Mouse (Mus musculus): ENCODE results near the gene Spint1. TPM values are rescaled to one million over a fixed set of nuclear protein-coding genes. Genes with fewer than 3 reads are reported as not detected.

Spint1 gene
- polyA plus RNA-seq, 1 experiment from 2014 or later = 81.9 TPM

DNA sequence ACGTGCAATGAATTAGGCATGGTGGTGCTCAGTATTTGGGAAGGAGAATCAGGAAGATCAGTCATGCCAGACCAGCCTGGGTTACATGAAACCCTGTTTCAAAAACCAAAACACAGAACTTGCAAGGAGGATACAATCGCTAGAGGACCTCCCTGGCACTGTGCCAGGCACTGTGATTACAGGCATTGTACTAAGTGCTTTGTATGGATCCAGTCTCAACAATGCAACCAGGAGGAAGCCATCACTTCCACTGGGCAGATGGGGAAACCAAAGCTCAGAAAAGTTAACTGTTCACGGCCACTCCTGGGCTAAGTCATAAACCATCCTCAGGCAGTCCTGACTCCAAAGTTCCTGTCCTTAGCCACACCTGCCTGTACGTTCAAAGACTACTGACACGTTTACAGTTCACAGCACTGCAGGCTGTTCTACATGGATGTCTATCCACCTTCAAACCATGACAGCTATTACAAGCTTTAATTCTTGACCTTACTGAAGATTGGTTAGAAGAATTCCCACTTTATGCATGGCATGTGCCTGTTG is 34.2 kb upstream of the Spint1 start:
- no peaks in the 10 kb centered on the region for H3K9me3 ChIP-seq (ENCODE audit: control insufficient read depth, low read length)
- no peak overlapping the region for H3K4me3 ChIP-seq (ENCODE audit: low read depth, low read length)
- no peaks in the 10 kb centered on the region for H3K36me3 ChIP-seq (ENCODE audit: control insufficient read depth, insufficient read depth, low read length)
- WGBS = 39% methylated on average over 5 of the region's 5 CpGs
- no peak overlapping the region for H3K9ac ChIP-seq (ENCODE audit: low read length)
- H3K27me3 ChIP-seq (replicated peaks; ENCODE audit: control insufficient read depth, insufficient read depth, low read length) = no peaks in the 10 kb centered on the region
- H3K27ac ChIP-seq (ENCODE audit: low read depth) = no peak overlapping the region
- H3K4me2 ChIP-seq (ENCODE audit: low read length) = no peak overlapping the region
- peaks cover 7% of the 10 kb centered on the region for H3K4me1 ChIP-seq (replicated peaks; ENCODE audit: control insufficient read depth, insufficient read depth, low read length)
- DNase-seq (ENCODE audit: low spot score) (peak; percentile 55), ATAC-seq (replicated peaks; ENCODE audit: low FRiP score, low TSS enrichment, low read depth) (no peak)

DNA sequence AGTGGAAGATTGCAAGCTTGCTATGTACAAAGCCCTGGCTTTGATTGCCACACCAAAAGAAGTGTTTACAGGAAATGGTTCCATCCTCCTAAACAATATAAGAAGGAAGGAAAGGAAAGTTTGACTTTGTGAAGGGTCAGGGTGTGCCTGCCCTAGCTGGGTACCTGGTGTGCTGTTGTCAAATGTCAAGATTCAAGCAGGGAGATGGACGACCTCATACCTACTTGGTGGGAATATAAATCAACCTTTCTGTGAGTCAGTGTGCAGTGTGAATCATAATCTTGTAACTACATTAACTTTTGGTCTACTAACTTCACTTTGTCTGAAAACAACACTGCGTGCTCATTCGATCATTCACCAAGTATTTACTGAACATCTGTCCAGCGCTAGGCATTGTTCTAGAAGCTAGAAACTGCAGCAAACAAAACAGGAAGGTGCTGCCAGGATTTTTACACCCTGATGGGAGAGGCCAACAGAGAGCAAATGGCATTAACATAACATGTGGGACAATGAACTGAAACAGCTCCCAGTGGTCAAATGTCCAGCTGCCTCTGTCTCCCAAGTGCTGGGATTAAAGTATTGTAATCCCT is 33.2 kb upstream of the Spint1 start:
- Histone ChIP-seq H3K4me1 (replicated peaks; ENCODE audit: control insufficient read depth, insufficient read depth, low read length) (peaks cover 7% of the 10 kb centered on the region), H3K27ac (ENCODE audit: low read depth) (no peak overlapping the region), H3K36me3 (ENCODE audit: control insufficient read depth, insufficient read depth, low read length) (no peaks in the 10 kb centered on the region), H3K4me2 (ENCODE audit: low read length) (no peak overlapping the region), H3K27me3 (replicated peaks; ENCODE audit: control insufficient read depth, insufficient read depth, low read length) (no peaks in the 10 kb centered on the region), H3K9me3 (ENCODE audit: control insufficient read depth, low read length) (no peaks in the 10 kb centered on the region), H3K4me3 (ENCODE audit: low read depth, low read length) (no peak overlapping the region), H3K9ac (ENCODE audit: low read length) (no peak overlapping the region)
- DNase-seq (ENCODE audit: low spot score) (no peak), ATAC-seq (replicated peaks; ENCODE audit: low FRiP score, low TSS enrichment, low read depth) (no peak)
- 83% methylated on average over 4 of the region's 4 CpGs for WGBS

DNA sequence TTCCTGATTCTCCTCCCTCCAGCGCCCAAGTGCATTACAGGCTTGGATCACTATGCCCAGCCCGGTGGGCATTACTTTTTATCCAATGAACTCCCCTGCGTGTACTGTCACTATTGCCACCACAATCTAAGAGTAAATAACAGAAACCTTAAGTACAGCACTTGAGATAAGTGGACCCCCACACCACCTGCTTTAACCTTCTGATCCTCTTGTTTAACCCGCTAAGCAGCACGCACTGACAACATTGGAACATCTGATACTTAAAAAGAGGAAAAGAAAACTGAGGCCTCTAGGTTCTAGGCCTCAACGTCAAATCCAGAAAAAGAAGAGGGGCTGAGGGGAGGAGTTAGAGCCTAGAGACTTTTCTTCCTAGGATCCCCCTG is 29.2 kb upstream of the Spint1 start:
- Histone ChIP-seq H3K4me1 (replicated peaks; ENCODE audit: control insufficient read depth, insufficient read depth, low read length) (peaks cover 15% of the 10 kb centered on the region), H3K9ac (ENCODE audit: low read length) (peak overlapping the region; percentile 36), H3K4me2 (ENCODE audit: low read length) (peak overlapping the region; percentile 64), H3K9me3 (ENCODE audit: control insufficient read depth, low read length) (no peaks in the 10 kb centered on the region), H3K27me3 (replicated peaks; ENCODE audit: control insufficient read depth, insufficient read depth, low read length) (no peaks in the 10 kb centered on the region), H3K4me3 (ENCODE audit: low read depth, low read length) (peak overlapping the region; percentile 59), H3K27ac (ENCODE audit: low read depth) (peak overlapping the region; percentile 82), H3K36me3 (ENCODE audit: control insufficient read depth, insufficient read depth, low read length) (peaks cover 27% of the 10 kb centered on the region)
- no peak for ATAC-seq (replicated peaks; ENCODE audit: low FRiP score, low TSS enrichment, low read depth)
- WGBS = 17% methylated on average over 6 of the region's 6 CpGs
- DNase-seq (ENCODE audit: low spot score) = peak; percentile 54

DNA sequence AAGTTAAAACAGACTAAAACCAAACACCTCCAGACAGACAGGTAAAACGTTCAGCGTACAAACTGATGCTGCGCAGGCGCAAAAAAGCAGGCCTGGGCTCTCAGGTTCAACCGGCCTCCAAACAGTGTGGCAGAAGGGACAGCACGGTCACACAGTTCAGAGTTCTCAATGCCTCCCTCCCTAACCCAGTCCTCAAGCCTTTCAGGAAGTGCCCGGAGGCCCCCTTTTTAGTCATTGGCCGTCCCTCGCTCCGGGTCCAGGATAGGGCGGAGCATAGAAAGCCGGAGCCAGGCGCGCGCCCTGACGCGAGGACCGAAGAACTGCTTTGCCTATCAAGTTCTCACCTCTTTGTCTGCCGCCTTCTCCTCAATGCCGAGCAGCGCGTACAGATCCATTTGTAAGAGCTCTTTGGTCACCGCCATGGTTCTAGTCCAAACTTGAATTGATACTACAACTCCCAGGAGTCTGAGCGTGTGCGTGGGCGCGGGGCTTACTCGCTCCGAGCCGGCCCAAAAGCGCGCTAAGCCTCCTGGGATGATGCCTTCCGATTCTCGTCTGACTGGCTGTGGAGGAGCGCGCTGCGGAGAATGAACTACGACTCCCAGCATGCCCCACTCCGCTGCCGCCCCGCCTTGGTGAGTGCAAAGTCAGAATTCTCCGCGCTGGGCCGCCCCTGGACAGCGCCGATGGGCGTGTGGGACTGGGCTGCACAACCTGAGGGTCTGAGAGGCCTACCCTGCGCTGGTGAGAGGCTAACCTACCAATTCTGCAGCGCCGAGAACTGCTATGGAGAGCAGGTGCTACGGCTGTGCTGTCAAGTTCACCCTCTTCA is 28.6 kb upstream of the Spint1 start, which contains the start of the genes Zfyve19 and Dnajc17:
Zfyve19 (plus strand) TSS at position 274 of the 832 bp plus-strand sequence.
Dnajc17 (minus strand) TSS at position 452 of the 832 bp plus-strand sequence.
- WGBS = under 1% methylated on average over 51 of the region's 51 CpGs
- Histone ChIP-seq H3K9ac (ENCODE audit: low read length) (peak within 1 kb of the TSS; percentile 62), H3K36me3 (ENCODE audit: control insufficient read depth, insufficient read depth, low read length) (peaks cover 31% of the 10 kb centered on the region), H3K27ac (ENCODE audit: low read depth) (peak within 1 kb of the TSS; percentile 82), H3K9me3 (ENCODE audit: control insufficient read depth, low read length) (no peaks in the 10 kb centered on the region), H3K27me3 (replicated peaks; ENCODE audit: control insufficient read depth, insufficient read depth, low read length) (no peaks in the 10 kb centered on the region), H3K4me2 (ENCODE audit: low read length) (peak within 1 kb of the TSS; percentile 68), H3K4me1 (replicated peaks; ENCODE audit: control insufficient read depth, insufficient read depth, low read length) (peaks cover 10% of the 10 kb centered on the region; the same call in 1 of the 2 replicates), H3K4me3 (ENCODE audit: low read depth, low read length) (peak within 1 kb of the TSS; percentile 59)
- ATAC-seq (replicated peaks; ENCODE audit: low FRiP score, low TSS enrichment, low read depth) = peak; percentile 96
- peak; percentile 95 for DNase-seq (ENCODE audit: low spot score)

DNA sequence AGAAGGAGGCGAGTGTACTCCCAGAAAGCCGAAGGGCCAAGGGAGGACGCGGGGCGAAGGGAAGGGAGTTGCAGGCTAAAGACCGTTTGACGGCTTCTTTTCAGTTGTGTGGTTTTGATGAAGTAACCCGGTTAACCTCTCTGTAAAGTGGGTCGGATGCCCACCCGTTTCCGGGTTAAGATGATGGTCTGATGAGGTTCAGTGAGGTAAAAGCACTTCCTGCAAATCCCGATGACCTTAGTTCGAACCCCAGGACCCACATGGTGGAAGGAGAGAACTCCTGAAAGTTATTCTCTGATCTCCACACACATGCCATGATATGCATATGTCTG is 28.0 kb upstream of the Spint1 start:
- DNase-seq (ENCODE audit: low spot score) = no peak

DNA sequence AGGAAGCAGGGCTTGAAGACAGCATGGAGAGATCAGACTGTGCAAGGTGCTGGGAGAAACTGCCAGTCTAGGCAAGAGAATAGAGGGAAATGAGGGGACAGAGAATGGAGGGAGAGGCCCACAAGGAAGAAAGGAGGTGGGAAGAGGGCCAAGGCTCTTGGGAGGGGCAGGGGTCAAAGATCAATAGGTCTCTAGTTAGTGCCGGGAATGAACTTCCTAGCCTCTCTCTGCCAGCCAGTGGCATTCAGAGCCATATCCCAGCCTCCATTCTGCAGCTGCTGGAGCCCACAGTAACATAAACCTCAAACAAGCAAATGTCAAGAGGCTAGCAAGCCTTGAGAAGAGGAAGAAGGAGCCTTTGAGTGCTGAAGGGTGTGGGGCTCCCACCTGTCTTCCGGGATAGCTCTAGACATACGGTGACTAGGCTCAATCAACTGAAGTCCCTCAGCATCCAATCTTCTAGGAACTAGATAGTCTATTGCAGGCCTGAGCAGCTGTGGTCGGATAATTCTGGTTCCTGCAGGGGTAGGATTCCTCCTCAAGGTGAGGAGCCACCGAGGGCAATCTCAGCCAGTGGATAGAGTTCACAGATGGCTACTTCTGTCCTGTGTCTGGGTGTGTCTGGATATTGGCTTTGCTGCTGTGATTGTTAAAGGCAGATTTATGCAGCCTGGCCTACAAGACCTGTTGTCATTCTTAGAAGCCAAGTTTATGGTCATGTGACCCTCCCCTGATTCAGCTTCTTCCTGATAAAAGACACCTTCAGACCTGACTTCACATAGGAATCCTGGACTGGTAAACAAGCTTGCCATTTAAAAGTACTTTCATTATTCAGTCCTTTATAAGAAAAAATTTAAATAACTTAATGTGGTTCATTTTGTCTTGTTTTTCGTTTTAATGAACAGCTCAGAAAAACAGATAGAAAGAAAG is 7.1 kb upstream of the Spint1 start, which contains the start of gene Ppp1r14d:
Ppp1r14d (minus strand) TSS at position 132 of the 930 bp plus-strand sequence.
- H3K9me3 ChIP-seq (ENCODE audit: control insufficient read depth, low read length) = no peaks in the 10 kb centered on the region
- no peak within 1 kb of the TSS for H3K27ac ChIP-seq (ENCODE audit: low read depth)
- DNase-seq (ENCODE audit: low spot score) = no peak
- H3K4me1 ChIP-seq (replicated peaks; ENCODE audit: control insufficient read depth, insufficient read depth, low read length) = no peaks in the 10 kb centered on the region
- no peak within 1 kb of the TSS for H3K9ac ChIP-seq (ENCODE audit: low read length)
- no peak within 1 kb of the TSS for H3K4me3 ChIP-seq (ENCODE audit: low read depth, low read length)
- ATAC-seq (replicated peaks; ENCODE audit: low FRiP score, low TSS enrichment, low read depth) = no peak
- H3K4me2 ChIP-seq (ENCODE audit: low read length) = no peak within 1 kb of the TSS
- no peaks in the 10 kb centered on the region for H3K36me3 ChIP-seq (ENCODE audit: control insufficient read depth, insufficient read depth, low read length)
- WGBS = 60% methylated on average over 6 of the region's 6 CpGs
- peaks cover 9% of the 10 kb centered on the region for H3K27me3 ChIP-seq (replicated peaks; ENCODE audit: control insufficient read depth, insufficient read depth, low read length)

More for the DNA sequence above, 28.0 kb upstream of the Spint1 start:
- H3K9me3 ChIP-seq (ENCODE audit: control insufficient read depth, low read length) = no peaks in the 10 kb centered on the region
- H3K36me3 ChIP-seq (ENCODE audit: control insufficient read depth, insufficient read depth, low read length) = peaks cover 33% of the 10 kb centered on the region
- no peaks in the 10 kb centered on the region for H3K27me3 ChIP-seq (replicated peaks; ENCODE audit: control insufficient read depth, insufficient read depth, low read length)
- peak overlapping the region; percentile 82; the same call in 1 of the 2 replicates for H3K27ac ChIP-seq (ENCODE audit: low read depth)
- WGBS = under 1% methylated on average over 13 of the region's 13 CpGs
- peak overlapping the region; percentile 68 for H3K4me2 ChIP-seq (ENCODE audit: low read length)
- peak; percentile 28 for ATAC-seq (replicated peaks; ENCODE audit: low FRiP score, low TSS enrichment, low read depth)
- H3K9ac ChIP-seq (ENCODE audit: low read length) = peak overlapping the region; percentile 62
- peak overlapping the region; percentile 59 for H3K4me3 ChIP-seq (ENCODE audit: low read depth, low read length)
- peaks cover 10% of the 10 kb centered on the region; the same call in 1 of the 2 replicates for H3K4me1 ChIP-seq (replicated peaks; ENCODE audit: control insufficient read depth, insufficient read depth, low read length)

- no peaks in the 10 kb centered on the region for H3K36me3 ChIP-seq (ENCODE audit: control insufficient read depth, insufficient read depth, low read length)
- peak overlapping the region; percentile 78 for H3K27ac ChIP-seq (ENCODE audit: low read depth)
- H3K4me2 ChIP-seq (ENCODE audit: low read length) = peak overlapping the region; percentile 74
- peaks cover 48% of the 10 kb centered on the region for H3K27me3 ChIP-seq (replicated peaks; ENCODE audit: control insufficient read depth, insufficient read depth, low read length)
- WGBS = 5% methylated on average over 25 of the region's 25 CpGs
- H3K4me1 ChIP-seq (replicated peaks; ENCODE audit: control insufficient read depth, insufficient read depth, low read length) = 0 out of 2 replicates have a peak, but pooled peaks cover 3% of the 10 kb centered on the region
- H3K9ac ChIP-seq (ENCODE audit: low read length) = peak overlapping the region; percentile 46
- peak overlapping the region; percentile 45 for H3K4me3 ChIP-seq (ENCODE audit: low read depth, low read length)
- peak; percentile 65 for DNase-seq (ENCODE audit: low spot score)
- ATAC-seq (replicated peaks; ENCODE audit: low FRiP score, low TSS enrichment, low read depth) = no peak; the same call in 1 of the 2 replicates
- H3K9me3 ChIP-seq (ENCODE audit: control insufficient read depth, low read length) = no peaks in the 10 kb centered on the region
Measured at GRCm38 (mm10) chr2:119236682-119237209, 416 bp upstream of the Spint1 start.
